Mouse (Mus musculus): Measurements from ENCODE around the gene Gjb2. TPM values are rescaled to one million over a fixed set of nuclear protein-coding genes. Genes with fewer than 3 reads are reported as not detected.

Gjb2 gene
- 0.49 and 2.3 TPM in 2 replicates for polyA plus RNA-seq (2014; fragmentation: Nextera tagmentation; extraction: Ambion mirVana)

DNA sequence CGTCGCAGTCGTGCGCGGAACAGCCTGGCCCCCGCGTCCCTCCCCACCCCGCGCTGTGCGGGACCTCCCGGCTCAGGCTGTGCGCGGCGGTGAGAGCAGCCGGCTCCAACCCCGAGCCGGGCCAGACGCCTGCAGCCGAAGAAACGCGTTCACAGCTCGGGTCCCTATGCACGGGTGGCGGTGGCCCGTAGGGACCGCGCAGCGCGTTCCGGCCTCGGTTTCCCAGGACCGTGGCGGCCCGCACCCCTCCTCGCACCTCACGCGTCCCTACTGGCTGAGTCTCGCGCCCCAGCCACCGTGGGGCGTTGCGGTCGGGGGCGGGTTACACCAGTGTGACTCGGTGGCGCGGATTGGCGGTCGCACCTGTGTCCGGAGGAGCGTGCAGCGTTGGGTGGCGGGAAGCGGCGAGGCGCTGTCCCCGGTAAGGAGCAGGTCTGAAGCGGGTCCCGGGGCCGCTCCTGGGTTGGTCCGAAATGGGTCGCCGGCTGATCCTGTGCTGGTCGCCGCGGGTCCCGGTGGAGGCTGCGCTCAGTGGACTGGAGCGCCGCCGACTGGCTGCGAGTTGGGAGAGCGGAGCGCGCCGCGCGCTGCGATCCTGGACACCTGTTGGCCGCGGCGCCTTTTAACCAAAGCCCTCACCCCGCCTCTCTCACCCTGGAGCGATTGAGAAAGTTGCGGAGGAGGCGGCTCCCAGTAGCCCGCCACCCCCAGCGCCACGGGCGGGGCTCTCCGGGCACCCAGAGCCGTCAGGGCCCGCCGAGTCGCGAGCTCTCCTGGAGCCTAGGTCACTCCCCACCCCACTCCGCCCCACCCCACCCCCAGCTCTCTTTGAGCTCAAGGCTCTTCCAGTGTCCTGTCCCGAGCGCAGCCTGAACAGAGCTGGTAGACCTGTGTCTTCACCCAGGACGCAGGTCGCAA is at the start of gene Gjb2:
Gene Gjb2, minus strand, starts transcription at position 597 of the 918 bp plus-strand sequence.
- H3K4me2 ChIP-seq (replicated peaks; ENCODE audit: low read depth, low read length), result peak within 1 kb of the TSS; percentile 99
- 0 out of 2 replicates have a peak within 1 kb of the TSS, but pooled peaks have one; percentile 6 for H3K9ac ChIP-seq (replicated peaks; ENCODE audit: low read depth, low read length)
- ATAC-seq (ENCODE audit: insufficient number of reproducible peaks, insufficient read depth, low FRiP score, low read depth), result peak; percentile 50
- H3K36me3 ChIP-seq (ENCODE audit: control insufficient read depth, insufficient read depth, low read length), result no peaks in the 10 kb centered on the region
- H3K4me3 ChIP-seq (ENCODE audit: low read depth, low read length), result peak within 1 kb of the TSS; percentile 43
- no peaks in the 10 kb centered on the region for H3K9me3 ChIP-seq (ENCODE audit: control insufficient read depth, low read depth, low read length)
- H3K27ac ChIP-seq (ENCODE audit: low read length), result no peak within 1 kb of the TSS
- H3K27me3 ChIP-seq (ENCODE audit: control insufficient read depth, insufficient read depth, low read length), result peaks cover 33% of the 10 kb centered on the region
- peaks cover 4% of the 10 kb centered on the region; the same call in 1 of the 2 replicates for H3K4me1 ChIP-seq (ENCODE audit: control insufficient read depth, insufficient read depth, low read length)
- under 1% methylated on average over 101 of the region's 101 CpGs for WGBS

DNA sequence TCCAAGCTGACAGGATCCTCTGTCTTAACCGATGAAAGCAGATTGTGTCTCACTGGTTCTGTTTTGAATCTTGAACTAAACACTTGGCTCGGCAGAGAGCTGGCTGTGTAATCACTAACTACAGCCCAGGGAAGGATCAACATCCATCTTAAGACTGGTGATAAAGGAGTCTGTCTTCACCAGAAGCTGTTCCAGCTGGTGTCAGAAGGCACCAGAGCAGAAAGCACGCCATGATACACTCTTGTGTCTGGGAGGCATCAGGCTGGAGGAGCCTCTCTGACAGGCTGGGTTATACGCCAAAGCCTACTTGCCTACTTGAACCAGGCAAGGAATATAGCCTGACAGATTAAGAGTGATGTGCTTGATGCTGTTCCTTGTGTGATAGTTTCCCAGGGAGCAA is 41.2 kb upstream of the Gjb2 start:
- H3K4me2 ChIP-seq (replicated peaks; ENCODE audit: low read depth, low read length), result no peak overlapping the region
- ATAC-seq (ENCODE audit: insufficient number of reproducible peaks, insufficient read depth, low FRiP score, low read depth), result peak; percentile 65; the same call in 1 of the 2 replicates
- no peaks in the 10 kb centered on the region for H3K36me3 ChIP-seq (ENCODE audit: control insufficient read depth, insufficient read depth, low read length)

DNA sequence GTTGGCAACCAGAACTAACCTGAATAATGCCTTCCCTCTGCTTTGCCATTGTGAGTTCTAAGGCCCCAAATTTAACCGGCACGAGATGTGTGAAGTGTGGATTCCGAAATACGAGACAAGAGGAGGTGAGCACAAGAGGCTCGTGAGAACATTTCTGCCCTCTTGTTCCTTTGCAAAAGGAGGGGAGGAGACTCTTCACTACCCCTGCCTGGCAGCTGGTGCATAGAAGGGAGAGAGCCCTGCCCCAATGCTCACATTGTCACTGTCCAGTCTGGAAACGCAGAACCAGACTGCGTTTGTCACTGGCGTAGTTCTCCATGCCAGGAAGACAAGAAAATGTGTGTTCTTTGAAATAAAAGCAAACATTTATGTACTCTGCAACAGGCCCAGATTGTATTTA is 30.8 kb upstream of the Gjb2 start:
- Histone ChIP-seq H3K36me3 (ENCODE audit: control insufficient read depth, insufficient read depth, low read length) (no peaks in the 10 kb centered on the region), H3K27ac (ENCODE audit: low read length) (no peak overlapping the region), H3K4me3 (ENCODE audit: low read depth, low read length) (no peak overlapping the region), H3K27me3 (ENCODE audit: control insufficient read depth, insufficient read depth, low read length) (peaks cover 15% of the 10 kb centered on the region), H3K9me3 (ENCODE audit: control insufficient read depth, low read depth, low read length) (no peaks in the 10 kb centered on the region), H3K4me2 (replicated peaks; ENCODE audit: low read depth, low read length) (no peak overlapping the region), H3K4me1 (ENCODE audit: control insufficient read depth, insufficient read depth, low read length) (no peaks in the 10 kb centered on the region; the same call in 1 of the 2 replicates), H3K9ac (replicated peaks; ENCODE audit: low read depth, low read length) (no peak overlapping the region)
- ATAC-seq (ENCODE audit: insufficient number of reproducible peaks, insufficient read depth, low FRiP score, low read depth), result no peak
- 64% methylated on average over 8 of the region's 8 CpGs for WGBS

More for the DNA sequence above, 41.2 kb upstream of the Gjb2 start:
- Histone ChIP-seq H3K9ac (replicated peaks; ENCODE audit: low read depth, low read length) (no peak overlapping the region), H3K4me3 (ENCODE audit: low read depth, low read length) (no peak overlapping the region), H3K27me3 (ENCODE audit: control insufficient read depth, insufficient read depth, low read length) (no peaks in the 10 kb centered on the region), H3K9me3 (ENCODE audit: control insufficient read depth, low read depth, low read length) (no peaks in the 10 kb centered on the region), H3K27ac (ENCODE audit: low read length) (0 out of 2 replicates have a peak overlapping the region, but pooled peaks have one; percentile 21), H3K4me1 (ENCODE audit: control insufficient read depth, insufficient read depth, low read length) (no peaks in the 10 kb centered on the region)
- WGBS, result 20% methylated on average over 4 of the region's 4 CpGs

DNA sequence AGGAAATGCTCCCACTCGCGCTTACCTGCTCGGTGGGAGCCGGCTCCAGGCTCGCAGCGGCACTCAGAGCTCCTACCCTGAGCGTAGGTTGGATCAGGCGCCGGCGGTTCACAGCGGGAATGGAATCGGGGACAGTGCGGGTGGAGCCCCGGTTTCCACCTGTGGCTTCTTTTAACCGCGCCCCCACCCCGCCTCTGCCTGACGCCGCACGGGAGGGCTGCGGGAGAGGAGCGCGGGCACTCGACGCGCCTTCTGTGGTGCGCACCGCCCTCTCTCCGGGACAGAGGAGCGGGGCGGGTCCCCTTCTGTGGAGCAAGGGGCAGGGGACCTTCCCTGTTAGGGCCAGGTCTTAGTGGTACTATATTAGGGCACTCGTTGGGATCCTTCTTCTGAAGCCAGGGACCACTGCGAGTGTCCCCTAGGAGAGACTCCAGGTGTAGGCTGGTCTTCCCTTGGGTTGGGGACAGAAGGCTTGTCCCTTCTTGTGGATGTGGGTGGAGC is 28.7 kb upstream of the Gjb2 start, which contains the start of gene Gjb6:
Gene Gjb6, minus strand, starts transcription at position 451 of the 501 bp plus-strand sequence.
- 2% methylated on average over 33 of the region's 33 CpGs for WGBS
- Histone ChIP-seq H3K36me3 (ENCODE audit: control insufficient read depth, insufficient read depth, low read length) (no peaks in the 10 kb centered on the region), H3K9me3 (ENCODE audit: control insufficient read depth, low read depth, low read length) (no peaks in the 10 kb centered on the region), H3K27ac (ENCODE audit: low read length) (no peak within 1 kb of the TSS), H3K27me3 (ENCODE audit: control insufficient read depth, insufficient read depth, low read length) (peaks cover 15% of the 10 kb centered on the region), H3K4me2 (replicated peaks; ENCODE audit: low read depth, low read length) (peak within 1 kb of the TSS; percentile 67), H3K4me1 (ENCODE audit: control insufficient read depth, insufficient read depth, low read length) (no peaks in the 10 kb centered on the region; the same call in 1 of the 2 replicates), H3K4me3 (ENCODE audit: low read depth, low read length) (peak within 1 kb of the TSS; percentile 34), H3K9ac (replicated peaks; ENCODE audit: low read depth, low read length) (no peak within 1 kb of the TSS)
- no peak for ATAC-seq (ENCODE audit: insufficient number of reproducible peaks, insufficient read depth, low FRiP score, low read depth)

DNA sequence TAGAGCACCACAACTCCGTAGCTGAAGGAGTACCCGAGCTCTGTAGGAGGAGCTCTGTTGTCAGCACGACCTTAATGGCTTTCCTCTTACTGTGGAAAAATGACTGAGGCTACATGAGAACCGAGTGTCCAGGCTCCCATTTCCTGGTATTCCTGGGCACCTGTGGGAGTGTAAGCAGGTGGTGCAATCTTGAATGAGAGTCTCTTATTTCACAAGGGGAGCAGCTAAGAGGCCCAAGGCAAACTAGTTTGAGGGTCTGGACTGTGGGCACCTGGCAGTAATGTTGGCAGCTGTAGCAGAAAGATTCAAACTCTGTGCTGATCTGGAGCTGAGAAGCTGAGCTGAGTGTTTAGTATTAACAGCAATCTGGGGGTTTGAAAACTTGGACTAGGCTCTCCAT is 22.9 kb upstream of the Gjb2 start:
- no peak overlapping the region for H3K27ac ChIP-seq (ENCODE audit: low read length)
- no peaks in the 10 kb centered on the region; the same call in 1 of the 2 replicates for H3K4me1 ChIP-seq (ENCODE audit: control insufficient read depth, insufficient read depth, low read length)
- no peak overlapping the region for H3K9ac ChIP-seq (replicated peaks; ENCODE audit: low read depth, low read length)
- no peak overlapping the region for H3K4me2 ChIP-seq (replicated peaks; ENCODE audit: low read depth, low read length)
- 50% methylated on average over 4 of the region's 4 CpGs for WGBS
- H3K27me3 ChIP-seq (ENCODE audit: control insufficient read depth, insufficient read depth, low read length), result no peaks in the 10 kb centered on the region
- H3K4me3 ChIP-seq (ENCODE audit: low read depth, low read length), result no peak overlapping the region
- H3K9me3 ChIP-seq (ENCODE audit: control insufficient read depth, low read depth, low read length), result no peaks in the 10 kb centered on the region
- H3K36me3 ChIP-seq (ENCODE audit: control insufficient read depth, insufficient read depth, low read length), result no peaks in the 10 kb centered on the region
- ATAC-seq (ENCODE audit: insufficient number of reproducible peaks, insufficient read depth, low FRiP score, low read depth), result no peak

DNA sequence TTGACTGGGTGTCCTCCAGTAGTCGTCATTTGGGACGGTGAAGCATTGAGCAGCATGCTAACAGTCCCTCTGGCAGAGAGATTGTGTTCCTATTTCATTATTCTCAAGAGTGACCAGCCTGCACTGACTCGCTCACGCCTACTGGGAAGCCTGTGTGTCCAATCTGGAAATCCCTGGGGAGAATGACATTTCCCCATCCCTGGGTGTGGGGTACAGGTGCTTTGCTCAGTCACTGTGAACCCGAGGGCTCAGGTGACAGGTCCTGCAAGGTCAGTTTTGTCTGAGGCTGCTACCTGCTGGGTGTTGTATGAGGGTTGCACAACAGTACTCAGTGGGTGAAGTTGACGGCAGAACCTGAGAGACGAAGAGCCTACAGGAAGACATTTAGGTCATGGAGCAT is 17.8 kb upstream of the Gjb2 start:
- no peaks in the 10 kb centered on the region for H3K4me1 ChIP-seq (ENCODE audit: control insufficient read depth, insufficient read depth, low read length)
- no peak for ATAC-seq (ENCODE audit: insufficient number of reproducible peaks, insufficient read depth, low FRiP score, low read depth)
- H3K4me3 ChIP-seq (ENCODE audit: low read depth, low read length), result no peak overlapping the region
- H3K36me3 ChIP-seq (ENCODE audit: control insufficient read depth, insufficient read depth, low read length), result no peaks in the 10 kb centered on the region
- H3K27me3 ChIP-seq (ENCODE audit: control insufficient read depth, insufficient read depth, low read length), result no peaks in the 10 kb centered on the region
- WGBS, result 89% methylated on average over 7 of the region's 7 CpGs
- no peak overlapping the region for H3K9ac ChIP-seq (replicated peaks; ENCODE audit: low read depth, low read length)
- no peaks in the 10 kb centered on the region for H3K9me3 ChIP-seq (ENCODE audit: control insufficient read depth, low read depth, low read length)
- H3K4me2 ChIP-seq (replicated peaks; ENCODE audit: low read depth, low read length), result no peak overlapping the region
- no peak overlapping the region for H3K27ac ChIP-seq (ENCODE audit: low read length)

DNA sequence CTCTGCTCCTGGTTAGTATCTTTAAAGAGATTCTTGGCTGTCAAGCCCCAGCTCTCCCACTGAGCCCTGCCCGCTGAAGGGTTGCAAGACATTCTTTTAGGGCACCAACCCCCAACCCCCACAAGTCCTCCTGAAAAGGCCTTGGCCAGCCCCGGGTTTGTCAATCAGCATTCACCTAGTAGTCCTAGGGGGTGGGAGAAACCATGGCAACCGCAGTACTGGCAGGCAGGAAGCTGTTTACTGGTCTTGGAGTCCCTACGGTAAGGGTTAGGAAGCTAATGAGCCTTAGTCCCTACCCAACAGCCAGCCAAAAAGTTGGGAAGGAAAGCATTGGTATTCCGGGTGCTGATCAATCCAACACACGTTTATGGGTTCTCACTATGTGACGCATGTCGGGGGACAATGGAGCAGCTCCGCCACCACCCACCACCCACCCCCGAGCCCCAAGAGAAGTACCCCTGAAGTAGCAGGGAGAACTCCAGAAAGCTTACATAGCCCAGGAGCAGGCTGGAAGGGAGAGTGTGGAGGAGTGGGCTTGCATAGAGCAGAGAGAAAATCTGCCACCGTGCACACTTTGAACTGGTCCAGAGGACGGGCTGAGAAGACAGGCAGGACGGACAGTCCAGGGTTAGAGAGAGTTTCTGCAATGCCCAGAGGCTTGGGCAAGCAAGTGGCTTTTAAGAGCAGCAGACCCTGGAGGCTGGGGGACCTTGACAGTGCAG is 11.5 kb upstream of the Gjb2 start, which contains the start of gene Gm4491:
Gene Gm4491, minus strand, starts transcription at position 61 of the 722 bp plus-strand sequence.
- ATAC-seq (ENCODE audit: insufficient number of reproducible peaks, insufficient read depth, low FRiP score, low read depth), result no peak
- Histone ChIP-seq H3K4me3 (ENCODE audit: low read depth, low read length) (no peak within 1 kb of the TSS), H3K27ac (ENCODE audit: low read length) (no peak within 1 kb of the TSS), H3K9me3 (ENCODE audit: control insufficient read depth, low read depth, low read length) (no peaks in the 10 kb centered on the region), H3K36me3 (ENCODE audit: control insufficient read depth, insufficient read depth, low read length) (no peaks in the 10 kb centered on the region), H3K4me2 (replicated peaks; ENCODE audit: low read depth, low read length) (no peak within 1 kb of the TSS), H3K27me3 (ENCODE audit: control insufficient read depth, insufficient read depth, low read length) (no peaks in the 10 kb centered on the region), H3K4me1 (ENCODE audit: control insufficient read depth, insufficient read depth, low read length) (no peaks in the 10 kb centered on the region), H3K9ac (replicated peaks; ENCODE audit: low read depth, low read length) (no peak within 1 kb of the TSS)
- WGBS, result 26% methylated on average over 13 of the region's 13 CpGs

DNA sequence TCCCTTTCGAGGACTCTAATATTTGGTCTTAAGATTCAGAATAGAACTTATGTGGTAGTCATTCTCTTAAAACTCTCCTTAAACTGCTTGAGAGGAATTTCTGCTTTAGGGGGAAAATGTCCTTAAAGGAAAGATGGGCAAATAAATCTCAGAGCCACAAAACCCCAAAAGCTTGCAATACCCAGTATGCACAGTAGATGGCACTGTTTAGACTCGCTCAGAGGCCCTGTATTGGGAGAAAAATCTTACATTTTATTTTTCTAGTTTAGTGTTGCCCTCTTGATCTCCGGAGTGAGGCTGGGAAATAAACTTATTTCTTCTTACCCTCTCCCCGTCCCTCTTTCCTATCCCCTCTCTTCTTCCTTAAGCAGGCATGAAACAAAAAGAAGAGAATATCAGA is 4.7 kb upstream of the Gjb2 start:
- no peaks in the 10 kb centered on the region for H3K36me3 ChIP-seq (ENCODE audit: control insufficient read depth, insufficient read depth, low read length)
- WGBS, result 9% methylated on average over 4 of the region's 4 CpGs
- ATAC-seq (ENCODE audit: insufficient number of reproducible peaks, insufficient read depth, low FRiP score, low read depth), result no peak
- H3K4me2 ChIP-seq (replicated peaks; ENCODE audit: low read depth, low read length), result no peak overlapping the region
- H3K27me3 ChIP-seq (ENCODE audit: control insufficient read depth, insufficient read depth, low read length), result peaks cover 29% of the 10 kb centered on the region
- no peak overlapping the region for H3K4me3 ChIP-seq (ENCODE audit: low read depth, low read length)
- no peaks in the 10 kb centered on the region for H3K9me3 ChIP-seq (ENCODE audit: control insufficient read depth, low read depth, low read length)
- H3K9ac ChIP-seq (replicated peaks; ENCODE audit: low read depth, low read length), result no peak overlapping the region
- peaks cover 4% of the 10 kb centered on the region; the same call in 1 of the 2 replicates for H3K4me1 ChIP-seq (ENCODE audit: control insufficient read depth, insufficient read depth, low read length)
- H3K27ac ChIP-seq (ENCODE audit: low read length), result no peak overlapping the region

All from stomach, embryonic 14.5 days (tissue).